Mouse (Mus musculus): ENCODE data around the gene Otub1. TPM values are rescaled to one million over a fixed set of nuclear protein-coding genes. Genes with fewer than 3 reads are reported as not detected.

The Otub1 gene
- polyA plus RNA-seq, 1 experiment from 2014 or later = 252 TPM

- no peak for ATAC-seq (ENCODE audit: low FRiP score)
- Histone ChIP-seq H3K4me1 (ENCODE audit: control insufficient read depth, insufficient read depth, low read length) (peaks cover 15% of the 10 kb centered on the region), H3K4me3 (ENCODE audit: low read depth, low read length) (no peak overlapping the region), H3K4me2 (no peak overlapping the region), H3K27ac (ENCODE audit: low read depth, low read length) (no peak overlapping the region), H3K36me3 (ENCODE audit: control insufficient read depth, insufficient read depth, low read length) (peaks cover 8% of the 10 kb centered on the region), H3K9ac (ENCODE audit: low read length) (no peak overlapping the region), H3K27me3 (ENCODE audit: control insufficient read depth, insufficient read depth, low read length) (no peaks in the 10 kb centered on the region), H3K9me3 (ENCODE audit: control insufficient read depth, low read length) (no peaks in the 10 kb centered on the region)
- 93% methylated on average over 5 of the region's 5 CpGs for WGBS
- no peak for DNase-seq (ENCODE audit: low spot score, missing footprints)
These were observed 8.4 kb upstream of the Otub1 start for GRCm38 (mm10) chr19:7214484-7214883.

- ATAC-seq (ENCODE audit: low FRiP score) (no peak), DNase-seq (ENCODE audit: low spot score, missing footprints) (no peak)
- H3K36me3 ChIP-seq (ENCODE audit: control insufficient read depth, insufficient read depth, low read length) = peaks cover 8% of the 10 kb centered on the region
- no peaks in the 10 kb centered on the region for H3K27me3 ChIP-seq (ENCODE audit: control insufficient read depth, insufficient read depth, low read length)
- H3K4me2 ChIP-seq = no peak overlapping the region
- H3K27ac ChIP-seq (ENCODE audit: low read depth, low read length) = no peak overlapping the region
- no peak overlapping the region for H3K4me3 ChIP-seq (ENCODE audit: low read depth, low read length)
- H3K9ac ChIP-seq (ENCODE audit: low read length) = no peak overlapping the region
- H3K4me1 ChIP-seq (ENCODE audit: control insufficient read depth, insufficient read depth, low read length) = peaks cover 15% of the 10 kb centered on the region
- no peaks in the 10 kb centered on the region for H3K9me3 ChIP-seq (ENCODE audit: control insufficient read depth, low read length)
- 95% methylated on average over 3 of the region's 3 CpGs for WGBS
These were observed 6.9 kb upstream of the Otub1 start for GRCm38 (mm10) chr19:7213010-7213409.

- Histone ChIP-seq H3K36me3 (ENCODE audit: control insufficient read depth, insufficient read depth, low read length) (peaks cover 8% of the 10 kb centered on the region), H3K4me3 (ENCODE audit: low read depth, low read length) (no peak overlapping the region), H3K27me3 (ENCODE audit: control insufficient read depth, insufficient read depth, low read length) (no peaks in the 10 kb centered on the region), H3K9me3 (ENCODE audit: control insufficient read depth, low read length) (no peaks in the 10 kb centered on the region), H3K4me2 (no peak overlapping the region), H3K4me1 (ENCODE audit: control insufficient read depth, insufficient read depth, low read length) (peaks cover 12% of the 10 kb centered on the region), H3K9ac (ENCODE audit: low read length) (no peak overlapping the region), H3K27ac (ENCODE audit: low read depth, low read length) (no peak overlapping the region)
- DNase-seq (ENCODE audit: low spot score, missing footprints) = no peak
- no peak for ATAC-seq (ENCODE audit: low FRiP score)
- WGBS = 92% methylated on average over 1 of the region's 1 CpGs
These were observed 6.1 kb upstream of the Otub1 start for GRCm38 (mm10) chr19:7212216-7212615.

GRCm38 (mm10) chr19:7209907-7210646, 4.0 kb upstream of the Otub1 start:
- 90% methylated on average over 7 of the region's 7 CpGs for WGBS
- H3K27me3 ChIP-seq (ENCODE audit: control insufficient read depth, insufficient read depth, low read length) = no peaks in the 10 kb centered on the region
- H3K4me1 ChIP-seq (ENCODE audit: control insufficient read depth, insufficient read depth, low read length) = peaks cover 7% of the 10 kb centered on the region
- ATAC-seq (ENCODE audit: low FRiP score) (no peak), DNase-seq (ENCODE audit: low spot score, missing footprints) (no peak)
- no peak overlapping the region for H3K27ac ChIP-seq (ENCODE audit: low read depth, low read length)
- no peak overlapping the region for H3K4me2 ChIP-seq
- H3K4me3 ChIP-seq (ENCODE audit: low read depth, low read length) = no peak overlapping the region
- no peaks in the 10 kb centered on the region for H3K9me3 ChIP-seq (ENCODE audit: control insufficient read depth, low read length)
- no peak overlapping the region for H3K9ac ChIP-seq (ENCODE audit: low read length)
- H3K36me3 ChIP-seq (ENCODE audit: control insufficient read depth, insufficient read depth, low read length) = peaks cover 8% of the 10 kb centered on the region

- Histone ChIP-seq H3K4me2 (peak overlapping the region; percentile 95), H3K36me3 (ENCODE audit: control insufficient read depth, insufficient read depth, low read length) (peaks cover 2% of the 10 kb centered on the region; the same call in 1 of the 2 replicates), H3K27ac (ENCODE audit: low read depth, low read length) (peak overlapping the region; percentile 97), H3K27me3 (ENCODE audit: control insufficient read depth, insufficient read depth, low read length) (no peaks in the 10 kb centered on the region), H3K9me3 (ENCODE audit: control insufficient read depth, low read length) (no peaks in the 10 kb centered on the region), H3K4me1 (ENCODE audit: control insufficient read depth, insufficient read depth, low read length) (peaks cover 15% of the 10 kb centered on the region), H3K4me3 (ENCODE audit: low read depth, low read length) (peak overlapping the region; percentile 86), H3K9ac (ENCODE audit: low read length) (peak overlapping the region; percentile 91)
- ATAC-seq (ENCODE audit: low FRiP score) (peak; percentile 4; the same call in 1 of the 2 replicates), DNase-seq (ENCODE audit: low spot score, missing footprints) (no peak)
- 31% methylated on average over 7 of the region's 7 CpGs for WGBS
These were observed 790 bp downstream of the Otub1 start for GRCm38 (mm10) chr19:7205326-7205725.

GRCm38 (mm10) chr19:7204898-7205297, 1.2 kb downstream of the Otub1 start:
- Histone ChIP-seq H3K9ac (ENCODE audit: low read length) (peak overlapping the region; percentile 91), H3K4me1 (ENCODE audit: control insufficient read depth, insufficient read depth, low read length) (peaks cover 15% of the 10 kb centered on the region), H3K9me3 (ENCODE audit: control insufficient read depth, low read length) (no peaks in the 10 kb centered on the region), H3K36me3 (ENCODE audit: control insufficient read depth, insufficient read depth, low read length) (peaks cover 6% of the 10 kb centered on the region), H3K4me3 (ENCODE audit: low read depth, low read length) (peak overlapping the region; percentile 86), H3K27ac (ENCODE audit: low read depth, low read length) (no peak overlapping the region), H3K27me3 (ENCODE audit: control insufficient read depth, insufficient read depth, low read length) (no peaks in the 10 kb centered on the region), H3K4me2 (peak overlapping the region; percentile 95)
- ATAC-seq (ENCODE audit: low FRiP score) = no peak
- WGBS = 75% methylated on average over 2 of the region's 2 CpGs
- DNase-seq (ENCODE audit: low spot score, missing footprints) = no peak

- Histone ChIP-seq H3K4me3 (ENCODE audit: low read depth, low read length) (no peak overlapping the region), H3K9ac (ENCODE audit: low read length) (no peak overlapping the region), H3K36me3 (ENCODE audit: control insufficient read depth, insufficient read depth, low read length) (peaks cover 19% of the 10 kb centered on the region), H3K27me3 (ENCODE audit: control insufficient read depth, insufficient read depth, low read length) (no peaks in the 10 kb centered on the region), H3K27ac (ENCODE audit: low read depth, low read length) (no peak overlapping the region), H3K9me3 (ENCODE audit: control insufficient read depth, low read length) (no peaks in the 10 kb centered on the region), H3K4me1 (ENCODE audit: control insufficient read depth, insufficient read depth, low read length) (peaks cover 29% of the 10 kb centered on the region), H3K4me2 (no peak overlapping the region)
- DNase-seq (ENCODE audit: low spot score, missing footprints) = no peak
- 81% methylated on average over 1 of the region's 1 CpGs for WGBS
- ATAC-seq (ENCODE audit: low FRiP score) = no peak
These were observed 5.7 kb downstream of the Otub1 start for GRCm38 (mm10) chr19:7200427-7200826.

- Histone ChIP-seq H3K4me1 (ENCODE audit: control insufficient read depth, insufficient read depth, low read length) (peaks cover 17% of the 10 kb centered on the region), H3K27ac (ENCODE audit: low read depth, low read length) (no peak overlapping the region), H3K4me2 (no peak overlapping the region), H3K27me3 (ENCODE audit: control insufficient read depth, insufficient read depth, low read length) (no peaks in the 10 kb centered on the region), H3K4me3 (ENCODE audit: low read depth, low read length) (no peak overlapping the region), H3K9ac (ENCODE audit: low read length) (no peak overlapping the region), H3K9me3 (ENCODE audit: control insufficient read depth, low read length) (no peaks in the 10 kb centered on the region), H3K36me3 (ENCODE audit: control insufficient read depth, insufficient read depth, low read length) (peaks cover 19% of the 10 kb centered on the region)
- DNase-seq (ENCODE audit: low spot score, missing footprints) (no peak), ATAC-seq (ENCODE audit: low FRiP score) (no peak)
- WGBS = 95% methylated on average over 13 of the region's 13 CpGs
These were observed 7.0 kb downstream of the Otub1 start for GRCm38 (mm10) chr19:7199089-7199488.

- no peak overlapping the region for H3K9ac ChIP-seq (ENCODE audit: low read length)
- ATAC-seq (ENCODE audit: low FRiP score) = peak; percentile 41
- no peak overlapping the region for H3K27ac ChIP-seq (ENCODE audit: low read depth, low read length)
- H3K4me2 ChIP-seq = no peak overlapping the region
- no peaks in the 10 kb centered on the region for H3K27me3 ChIP-seq (ENCODE audit: control insufficient read depth, insufficient read depth, low read length)
- peaks cover 17% of the 10 kb centered on the region for H3K36me3 ChIP-seq (ENCODE audit: control insufficient read depth, insufficient read depth, low read length)
- DNase-seq (ENCODE audit: low spot score, missing footprints) = peak; percentile 86
- 90% methylated on average over 9 of the region's 9 CpGs for WGBS
- H3K4me1 ChIP-seq (ENCODE audit: control insufficient read depth, insufficient read depth, low read length) = peaks cover 19% of the 10 kb centered on the region
- H3K9me3 ChIP-seq (ENCODE audit: control insufficient read depth, low read length) = no peaks in the 10 kb centered on the region
- H3K4me3 ChIP-seq (ENCODE audit: low read depth, low read length) = no peak overlapping the region
These were observed 8.7 kb downstream of the Otub1 start for GRCm38 (mm10) chr19:7197445-7197844.

Measured in midbrain, embryonic 11.5 days (tissue).